Mouse (Mus musculus) neural tube, postnatal 0 days (tissue): Measurements from ENCODE around the gene Defa30. TPM values are rescaled to one million over a fixed set of nuclear protein-coding genes. Genes with fewer than 3 reads are reported as not detected.

Experiments
- polyA plus RNA-seq: library from polyadenylated mRNA; unstranded; fragments of >200 nt; fragmentation: Nextera tagmentation; extraction: Ambion mirVana; gene quantifications from 2 replicates; pipeline ENCODE4 v1.2.1, GENCODE M21; 2015

Gene Defa30
- not detected in 2 replicates for polyA plus RNA-seq

GRCm38 (mm10) chr8:21134342-21134741 is at the start of gene Defa30:
Gene Defa30, plus strand, starts transcription at chr8:21134642.

GRCm38 (mm10) chr8:21095950-21096349 is 38.5 kb upstream of the Defa30 start, which contains the start of gene Gm14851:
Gene Gm14851, minus strand, starts transcription at chr8:21096050.

GRCm38 (mm10) chr8:21161977-21162376 is 27.5 kb downstream of the Defa30 start, which contains the start of gene Defa22:
Gene Defa22, plus strand, starts transcription at chr8:21162277.

Other genes with a start within 250 kb of the Defa30 start
- gene Defb33, start 242.0 kb upstream of the Defa30 start, polyA plus RNA-seq, result not detected in 2 replicates
- gene Gm15056, start 232.0 kb upstream of the Defa30 start, polyA plus RNA-seq, result not detected in 2 replicates
- not detected in 2 replicates for gene Gm6040, start 212.6 kb upstream of the Defa30 start, polyA plus RNA-seq
- not detected in 2 replicates for gene AY761185, start 189.9 kb upstream of the Defa30 start, polyA plus RNA-seq
- gene Defa21, start 109.1 kb upstream of the Defa30 start, polyA plus RNA-seq, result not detected in 2 replicates
- gene Defa23, start 79.6 kb upstream of the Defa30 start, polyA plus RNA-seq, result not detected in 2 replicates
- gene Defa35, start 69.6 kb upstream of the Defa30 start, polyA plus RNA-seq, result not detected in 2 replicates
- not detected in 2 replicates for gene Defa25, start 50.2 kb upstream of the Defa30 start, polyA plus RNA-seq
- gene Gm14851, start 38.6 kb upstream of the Defa30 start, polyA plus RNA-seq, result not detected in 2 replicates
- not detected in 2 replicates for gene Defa22, start 27.6 kb downstream of the Defa30 start, polyA plus RNA-seq
- gene Defa31, start 57.0 kb downstream of the Defa30 start, polyA plus RNA-seq, result not detected in 2 replicates
- not detected in 2 replicates for gene Gm15293, start 66.9 kb downstream of the Defa30 start, polyA plus RNA-seq
- gene Gm15292, start 115.1 kb downstream of the Defa30 start, polyA plus RNA-seq, result not detected in 2 replicates
- not detected in 2 replicates for gene Defa27, start 180.9 kb downstream of the Defa30 start, polyA plus RNA-seq
- gene Defa29, start 192.4 kb downstream of the Defa30 start, polyA plus RNA-seq, result not detected in 2 replicates
- not detected in 2 replicates for gene Defa2, start 243.9 kb downstream of the Defa30 start, polyA plus RNA-seq